Mouse (Mus musculus): ENCODE measurements around the gene 4921524J17Rik.

Gene 4921524J17Rik

DNA sequence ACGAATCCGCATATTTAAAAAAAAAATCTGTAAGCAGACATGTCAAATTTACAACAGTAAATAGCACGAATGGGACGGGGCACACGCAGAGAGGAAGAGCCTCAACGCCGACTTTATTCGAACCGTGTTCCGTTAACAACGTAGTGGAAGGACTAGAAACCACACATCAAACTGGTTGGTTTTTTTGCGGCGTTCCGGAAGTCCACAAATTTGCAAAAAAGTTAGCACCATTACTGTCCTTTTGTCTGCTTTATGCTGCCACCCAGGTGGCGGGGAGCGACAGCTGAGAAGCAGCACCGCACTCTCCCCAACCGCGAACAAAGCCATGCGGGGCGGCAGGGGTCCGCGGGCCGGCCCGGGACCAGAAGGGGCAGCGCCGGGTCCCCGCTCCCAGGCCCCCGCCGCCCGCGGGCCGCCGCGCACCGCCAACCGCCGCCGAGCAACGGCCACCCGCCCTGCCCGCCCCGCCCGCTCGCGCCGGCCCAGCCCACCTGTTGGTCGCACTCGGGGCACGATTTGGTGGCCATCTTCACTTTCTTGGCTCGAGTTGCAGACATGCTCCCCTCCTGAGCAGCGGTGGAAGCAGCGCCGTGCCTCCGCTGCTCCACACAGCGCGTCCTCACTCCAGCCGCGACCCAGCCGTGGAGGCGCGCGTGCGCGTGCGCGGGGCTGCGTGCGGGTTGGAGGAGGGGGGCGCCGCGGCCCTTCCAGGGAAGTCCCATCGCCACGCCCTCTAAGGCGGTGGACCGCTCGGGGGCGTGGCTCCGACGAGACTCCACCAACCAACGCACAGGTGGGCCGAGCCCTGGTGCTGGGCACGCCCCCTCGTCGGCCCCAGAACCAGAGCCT lies at the start of gene 4921524J17Rik:
Gene 4921524J17Rik, minus strand, starts transcription at position 666 of the 849 bp plus-strand sequence.
- DNase-seq (ENCODE audit: low spot score in 2 of 2), result peak; percentile 97

GRCm38 (mm10) chr8:85482427-85482826 lies 49.8 kb upstream of the 4921524J17Rik start:
- DNase-seq (ENCODE audit: low spot score in 2 of 2), result no peak

GRCm38 (mm10) chr8:85481900-85482299 lies 49.3 kb upstream of the 4921524J17Rik start:
- DNase-seq (ENCODE audit: low spot score in 2 of 2), result peak; percentile 72 to 74

GRCm38 (mm10) chr8:85479710-85480109 lies 47.1 kb upstream of the 4921524J17Rik start:
- no peak for DNase-seq (ENCODE audit: low spot score in 2 of 2)

DNA sequence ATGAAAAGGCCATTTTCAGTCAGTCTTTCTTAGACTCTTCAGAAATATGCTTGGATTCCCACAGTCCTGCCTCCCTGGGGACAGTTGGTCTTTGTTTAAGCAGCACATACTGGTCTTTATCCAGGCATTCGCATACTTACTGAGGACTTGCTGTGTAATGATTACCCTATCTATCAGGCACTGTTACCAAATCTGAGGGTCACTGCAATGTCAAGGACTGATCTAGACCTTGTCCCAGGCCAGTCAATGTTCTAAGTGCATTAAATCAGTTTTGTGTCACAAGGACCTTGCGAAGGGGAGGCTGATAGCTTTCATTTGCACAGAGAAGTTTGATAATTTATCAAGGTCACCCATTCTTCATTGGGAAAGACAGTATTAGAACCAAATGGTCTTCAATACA lies 45.8 kb upstream of the 4921524J17Rik start:
- no peak for DNase-seq (ENCODE audit: low spot score in 2 of 2)

GRCm38 (mm10) chr8:85476970-85477545 lies 44.4 kb upstream of the 4921524J17Rik start:
- no peak for DNase-seq (ENCODE audit: low spot score in 2 of 2)

GRCm38 (mm10) chr8:85474924-85475323 lies 42.3 kb upstream of the 4921524J17Rik start:
- no peak for DNase-seq (ENCODE audit: low spot score in 2 of 2)

DNA sequence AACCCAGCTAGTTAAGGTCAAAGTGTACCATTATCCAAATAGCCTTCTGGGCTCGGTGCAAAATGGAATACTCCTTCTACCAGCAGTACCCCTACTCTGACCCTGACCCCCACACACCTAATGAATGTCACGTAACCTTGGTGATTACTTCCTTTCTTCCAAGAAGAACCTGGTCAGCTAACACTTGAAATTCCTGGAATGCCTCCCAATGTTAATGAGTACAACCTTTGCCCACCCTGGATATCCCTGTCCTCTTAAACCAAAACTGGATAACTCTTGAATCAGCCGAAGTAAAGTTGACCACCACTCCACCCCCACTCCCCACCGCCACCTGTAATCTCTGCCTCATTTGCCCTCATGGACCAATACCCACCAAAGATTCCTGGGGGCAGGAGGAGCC lies 40.6 kb upstream of the 4921524J17Rik start:
- DNase-seq (ENCODE audit: low spot score in 2 of 2), result no peak

GRCm38 (mm10) chr8:85472800-85473199 lies 40.2 kb upstream of the 4921524J17Rik start:
- DNase-seq (ENCODE audit: low spot score in 2 of 2), result no peak

DNA sequence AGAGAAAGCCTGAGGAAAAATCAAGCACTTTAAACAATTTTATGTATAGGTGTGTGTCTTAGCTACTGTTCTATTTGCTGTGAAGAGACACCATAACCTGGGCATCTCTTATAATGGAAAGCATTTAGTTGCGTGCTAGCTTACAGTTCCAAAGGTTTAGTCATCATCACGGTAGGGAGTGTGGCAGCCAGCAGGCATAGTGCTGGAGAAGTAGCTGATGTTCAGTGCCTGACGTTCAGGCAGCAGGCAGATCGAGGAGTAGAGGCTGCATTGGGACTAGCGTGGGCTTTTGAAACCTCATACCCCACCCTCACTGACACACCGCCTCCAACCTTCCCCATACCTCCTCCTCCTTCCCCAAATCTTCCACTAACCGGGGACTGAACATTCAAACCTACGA lies 38.1 kb upstream of the 4921524J17Rik start:
- DNase-seq (ENCODE audit: low spot score in 2 of 2), result no peak

DNA sequence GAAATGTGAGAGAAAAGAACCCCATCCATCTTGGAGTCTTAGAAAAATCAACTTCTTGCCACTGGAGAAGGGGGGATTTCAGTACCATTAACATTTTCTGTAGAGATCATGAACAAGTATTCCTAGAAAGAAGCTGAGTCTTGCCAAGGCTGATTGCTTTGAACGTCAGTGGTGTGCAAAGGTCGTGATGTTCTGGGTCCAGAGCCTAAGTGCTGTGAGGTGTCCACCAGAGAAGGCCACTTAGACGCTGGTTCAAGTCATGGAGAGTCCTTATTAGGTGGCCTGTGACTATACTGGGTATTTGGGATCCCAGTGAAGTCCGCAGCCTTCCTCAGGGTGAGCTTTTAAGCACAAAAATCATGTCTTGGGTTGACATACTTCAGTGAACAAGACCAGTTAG lies 33.4 kb upstream of the 4921524J17Rik start:
- DNase-seq (ENCODE audit: low spot score in 2 of 2), result no peak

DNA sequence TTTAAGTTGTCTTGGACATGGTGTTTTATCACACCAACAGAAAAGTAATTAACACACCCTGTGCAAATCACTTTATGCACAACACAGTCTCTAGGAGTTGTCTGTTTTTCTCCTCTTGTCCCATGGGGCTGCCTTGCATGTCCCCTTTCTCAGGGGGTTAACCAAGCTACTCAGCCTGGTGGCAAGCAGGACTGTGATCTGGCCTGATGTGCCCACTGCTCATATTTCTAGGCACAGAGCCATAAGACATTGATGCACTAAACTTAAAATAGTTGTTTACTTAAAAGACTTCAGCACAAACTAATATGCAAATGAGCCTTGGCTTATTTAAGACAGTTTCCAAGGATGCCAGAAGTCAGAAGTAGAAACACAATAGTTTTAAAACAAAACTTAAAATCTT lies 31.7 kb upstream of the 4921524J17Rik start:
- DNase-seq (ENCODE audit: low spot score in 2 of 2), result no peak

DNA sequence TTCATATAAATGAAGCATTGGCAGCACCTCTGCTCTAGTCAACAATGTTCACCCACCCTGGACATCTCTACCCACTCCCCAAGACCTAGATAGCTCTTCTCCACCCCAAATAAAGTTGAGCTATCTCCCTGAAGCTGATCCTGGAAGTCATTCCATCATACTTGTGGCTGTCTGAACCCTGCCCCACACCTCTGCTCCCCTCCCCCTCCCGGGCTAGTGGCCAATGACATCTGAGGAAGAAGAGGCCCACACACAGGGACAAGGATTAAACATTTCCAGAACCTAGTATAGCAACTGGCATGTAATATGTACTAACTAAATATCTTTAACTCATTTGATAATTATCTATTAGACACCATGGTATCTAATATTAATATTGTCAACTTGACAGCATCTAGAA lies 29.8 kb upstream of the 4921524J17Rik start:
- DNase-seq (ENCODE audit: low spot score in 2 of 2), result no peak

DNA sequence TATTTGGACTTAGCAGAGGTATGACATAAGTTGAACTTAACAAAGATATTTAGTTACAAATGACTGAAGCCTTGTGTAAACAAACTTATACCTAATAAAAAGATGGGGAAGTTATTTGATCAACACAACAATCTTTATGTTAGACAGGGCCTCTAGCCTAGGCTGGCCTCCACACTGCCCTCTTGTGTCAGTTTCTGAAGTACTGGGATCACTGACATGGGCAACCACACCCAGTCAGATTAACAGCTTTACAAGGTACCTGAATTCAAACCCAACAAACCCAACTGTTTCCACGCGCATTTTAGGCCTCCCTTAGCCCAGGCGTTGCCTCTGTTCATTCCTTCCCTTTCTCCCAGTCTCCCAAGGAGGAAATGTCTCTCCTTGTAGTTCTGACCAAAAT lies 28.7 kb upstream of the 4921524J17Rik start:
- no peak for DNase-seq (ENCODE audit: low spot score in 2 of 2)

DNA sequence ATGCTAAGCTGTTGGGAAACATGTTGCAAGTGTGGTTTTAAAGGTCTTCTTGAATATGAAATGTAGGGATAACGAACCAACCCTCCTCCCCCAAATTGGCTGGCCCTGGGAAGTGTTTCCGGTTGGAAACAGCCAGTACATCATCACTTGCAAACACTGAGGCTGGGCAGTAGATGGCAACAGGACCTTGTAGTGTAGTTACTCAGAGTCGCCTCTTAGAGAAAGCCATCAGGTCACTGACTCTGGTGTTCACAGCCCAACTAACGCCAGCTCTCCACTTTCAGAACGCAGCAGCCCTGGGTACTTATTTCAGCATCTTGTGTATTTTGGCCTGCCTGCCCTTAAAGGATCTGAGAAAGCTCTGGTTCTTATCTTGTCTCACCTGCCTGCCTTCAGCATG lies 28.2 kb upstream of the 4921524J17Rik start:
- DNase-seq (ENCODE audit: low spot score in 2 of 2), result no peak

DNA sequence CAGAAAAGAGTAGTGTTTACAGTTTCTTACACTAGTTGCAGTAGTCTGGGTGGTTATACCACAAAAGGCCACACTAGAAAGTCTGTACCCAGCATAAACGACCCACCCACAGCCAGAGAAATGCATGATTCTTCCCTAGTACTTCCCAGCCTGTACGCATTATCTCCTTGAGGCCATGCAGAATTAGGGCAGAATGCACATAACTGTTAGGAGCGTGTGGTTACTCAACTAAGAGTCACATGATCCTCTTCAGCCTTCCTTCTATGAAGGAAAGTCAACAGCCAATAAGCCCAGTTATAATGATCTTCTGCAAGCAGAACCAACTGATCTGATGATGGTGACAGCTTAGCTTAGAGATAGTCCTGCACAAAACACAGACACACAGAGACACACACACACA lies 26.9 kb upstream of the 4921524J17Rik start:
- no peak for DNase-seq (ENCODE audit: low spot score in 2 of 2)

GRCm38 (mm10) chr8:85456536-85456935 lies 23.9 kb upstream of the 4921524J17Rik start:
- peak; percentile 35 to 41 for DNase-seq (ENCODE audit: low spot score in 2 of 2)

- no peak for DNase-seq (ENCODE audit: low spot score in 2 of 2)
Observed at GRCm38 (mm10) chr8:85454750-85455149, 22.1 kb upstream of the 4921524J17Rik start.

- no peak for DNase-seq (ENCODE audit: low spot score in 2 of 2)
Observed at GRCm38 (mm10) chr8:85453256-85453655, 20.6 kb upstream of the 4921524J17Rik start.

- DNase-seq (ENCODE audit: low spot score in 2 of 2), result no peak
Observed at GRCm38 (mm10) chr8:85452328-85452727, 19.7 kb upstream of the 4921524J17Rik start.

GRCm38 (mm10) chr8:85450335-85450734 lies 17.7 kb upstream of the 4921524J17Rik start:
- no peak for DNase-seq (ENCODE audit: low spot score in 2 of 2)

DNA sequence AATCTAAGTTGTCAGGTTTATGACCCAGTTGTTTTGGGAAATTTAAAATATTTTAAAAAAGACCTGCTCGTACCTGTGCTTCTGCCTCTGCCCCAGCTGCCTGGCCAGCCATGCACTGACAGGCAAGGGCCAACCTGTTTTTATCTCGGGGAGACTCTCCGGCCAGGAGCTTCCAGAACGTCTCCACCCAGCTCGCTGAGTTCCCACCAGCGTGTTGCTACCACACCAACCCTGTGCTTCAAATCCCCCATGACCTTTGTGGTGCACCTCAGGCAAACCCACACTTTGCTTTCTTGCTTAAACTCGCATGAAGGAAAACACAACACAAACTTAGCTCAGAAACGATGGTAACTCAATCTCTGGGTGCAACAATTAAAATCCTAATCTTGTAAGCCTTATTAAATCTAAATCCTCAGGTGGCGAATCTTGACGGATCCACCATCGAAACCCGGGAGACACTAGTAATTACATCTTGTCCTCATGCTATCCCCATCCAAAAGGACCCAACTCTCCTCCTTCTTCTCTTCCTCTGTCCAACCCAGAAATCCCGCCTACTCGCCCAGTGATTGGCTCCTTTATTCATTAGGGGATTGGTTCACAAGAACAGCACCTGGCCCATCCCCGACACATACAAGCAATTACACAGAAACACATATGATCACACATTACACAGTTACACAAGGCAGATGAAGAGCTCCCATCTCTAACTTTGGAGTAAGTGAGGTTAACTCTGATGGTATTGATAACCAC lies 13.5 kb upstream of the 4921524J17Rik start:
- no peak for DNase-seq (ENCODE audit: low spot score in 2 of 2)

DNA sequence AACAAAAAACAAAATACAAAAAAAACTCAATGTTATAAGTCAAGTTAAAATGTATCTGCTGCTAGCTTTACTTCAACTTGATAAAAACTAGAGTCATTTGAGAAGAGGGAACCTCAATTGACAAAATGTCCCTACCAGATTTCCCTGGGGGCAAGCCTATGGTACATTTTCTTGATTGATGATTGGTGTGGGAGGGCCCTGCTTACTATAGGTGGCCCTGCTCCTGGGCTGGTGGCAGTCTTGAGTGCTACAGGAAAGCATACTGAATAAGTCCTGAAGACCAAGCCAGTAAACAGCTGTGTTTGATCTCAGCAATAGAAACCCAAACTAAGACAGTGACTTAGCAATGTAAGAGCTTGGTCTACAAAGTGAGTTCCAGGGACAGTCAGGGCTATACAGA lies 11.5 kb upstream of the 4921524J17Rik start:
- DNase-seq (ENCODE audit: low spot score in 2 of 2), result no peak
